Mouse (Mus musculus) kidney, embryonic 16.5 days (tissue): Measurements from ENCODE around the gene Zfand6. TPM values are rescaled to one million over a fixed set of nuclear protein-coding genes. Genes with fewer than 3 reads are reported as not detected.

ENCODE experiments used
- ATAC-seq: fragments of 200-750 bp; cut with Nextera tagmentation; 2 replicates; pipeline ENCODE4 v1.8.0; 2017; ENCODE audit warnings: moderate TSS enrichment; ENCODE audit not compliant: low FRiP score, low TSS enrichment
- H3K27ac ChIP-seq: fragments of 300-500 bp; sonication (generic); 2 replicates; pipeline ENCODE4 v1.5.1; 2014; ENCODE audit warnings: low read length
- H3K27me3 ChIP-seq: fragments of 300-500 bp; sonication (generic); 2 replicates; pipeline ENCODE4 v1.6.1; 2014; ENCODE audit warnings: low read length, control low read depth, mixed read lengths; ENCODE audit not compliant: insufficient read depth
- H3K36me3 ChIP-seq: fragments of 300-500 bp; sonication (generic); 2 replicates; pipeline ENCODE4 v1.6.1; 2014; ENCODE audit warnings: low read length, control low read depth, mixed read lengths; ENCODE audit not compliant: insufficient read depth
- H3K4me1 ChIP-seq: fragments of 300-500 bp; sonication (generic); 2 replicates; pipeline ENCODE4 v1.6.1; 2014; ENCODE audit warnings: low read length, control low read depth, mixed read lengths; ENCODE audit not compliant: insufficient read depth
- H3K4me2 ChIP-seq: fragments of 300-500 bp; sonication (generic); replicated peaks from 2 replicates; pipeline ENCODE4 v1.6.1; 2014; ENCODE audit warnings: low read depth, low read length
- H3K4me3 ChIP-seq: fragments of 300-500 bp; sonication (generic); 2 replicates; pipeline ENCODE4 v1.5.1; 2014; ENCODE audit warnings: mild to moderate bottlenecking, low read length
- H3K9ac ChIP-seq: fragments of 300-500 bp; sonication (generic); replicated peaks from 2 replicates; pipeline ENCODE4 v1.6.1; 2014; ENCODE audit warnings: low read length
- H3K9me3 ChIP-seq: fragments of 300-500 bp; sonication (generic); 2 replicates; pipeline ENCODE4 v1.6.1; 2016; ENCODE audit warnings: low read length, control low read depth
- WGBS: fragments of 180-500 bp; shearing (Covaris S2); extraction: QIAGEN DNeasy Blood & Tissue Kit; methylation state at CpG from one replicate; pipeline ENCODE4 v1.1.7; 2014; 5-methylcytosine and 5-hydroxymethylcytosine counted together
- polyA plus RNA-seq: library from polyadenylated mRNA; unstranded; fragments of >200 nt; fragmentation: Nextera tagmentation; extraction: Ambion mirVana; gene quantifications from 2 replicates; pipeline ENCODE4 v1.2.1, GENCODE M21; 2015

Zfand6 gene
- 181 and 189 TPM in 2 replicates for polyA plus RNA-seq

DNA sequence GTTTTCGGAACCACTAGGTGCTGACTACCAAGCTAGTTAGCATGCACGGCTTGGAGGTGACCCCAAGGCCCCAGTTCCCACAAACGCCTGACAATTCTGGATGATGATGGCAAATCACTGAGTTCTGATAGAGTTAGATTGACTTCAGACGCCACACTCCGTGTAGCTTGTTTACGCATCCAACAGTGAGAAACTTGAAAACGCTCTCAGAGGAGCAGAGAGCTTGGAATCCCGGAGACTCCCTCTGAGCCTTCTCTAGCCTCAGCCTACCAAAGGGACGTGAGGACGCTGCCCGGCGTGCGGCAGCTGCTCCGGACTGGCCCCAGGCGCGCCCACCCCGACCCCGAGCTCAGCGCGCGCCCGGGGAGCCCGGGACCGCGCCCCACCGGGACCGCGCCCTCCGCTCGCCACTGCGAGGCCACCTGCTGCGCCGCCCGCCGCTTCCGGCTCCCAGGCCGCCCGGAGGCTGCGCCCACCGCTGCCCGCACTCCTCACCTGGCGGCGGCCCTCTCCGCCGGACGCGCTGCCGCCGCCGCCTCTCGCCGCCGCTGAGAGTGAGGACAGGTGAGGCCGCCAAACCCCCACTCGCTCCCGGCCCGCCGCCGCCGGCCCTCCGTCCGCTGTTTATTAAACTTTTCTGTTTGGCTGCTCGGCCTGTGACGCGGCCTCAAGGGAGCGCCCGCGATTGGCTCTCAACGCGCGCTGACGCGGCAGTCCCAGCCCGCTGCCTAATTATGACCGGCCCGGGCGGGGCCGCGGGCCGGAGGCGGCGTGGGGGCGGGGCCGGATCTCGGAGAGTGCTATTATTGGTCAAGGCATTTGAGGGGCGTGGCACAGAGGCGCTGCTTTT is at the start of gene Zfand6:
TSS of gene Zfand6 (minus strand) at position 709 of the 850 bp plus-strand sequence.
- no peaks in the 10 kb centered on the region for H3K27me3 ChIP-seq
- H3K4me1 ChIP-seq: peaks cover 12% of the 10 kb centered on the region; the same call in 1 of the 2 replicates
- no peaks in the 10 kb centered on the region for H3K9me3 ChIP-seq
- H3K4me3 ChIP-seq: peak within 1 kb of the TSS; percentile 78
- peak within 1 kb of the TSS; percentile 92 for H3K27ac ChIP-seq
- peak within 1 kb of the TSS; percentile 86 for H3K9ac ChIP-seq
- WGBS: under 1% methylated on average over 58 of the region's 87 CpGs
- H3K36me3 ChIP-seq: no peaks in the 10 kb centered on the region
- H3K4me2 ChIP-seq: peak within 1 kb of the TSS; percentile 81
- peak; percentile 99 for ATAC-seq

GRCm38 (mm10) chr7:84736803-84737202 is 47.0 kb upstream of the Zfand6 start:
- no peak overlapping the region for H3K9ac ChIP-seq
- 83% methylated on average over 2 of the region's 2 CpGs for WGBS
- no peaks in the 10 kb centered on the region for H3K27me3 ChIP-seq
- H3K4me3 ChIP-seq: no peak overlapping the region
- H3K36me3 ChIP-seq: no peaks in the 10 kb centered on the region
- no peaks in the 10 kb centered on the region for H3K9me3 ChIP-seq
- ATAC-seq: no peak
- no peak overlapping the region for H3K27ac ChIP-seq
- H3K4me2 ChIP-seq: no peak overlapping the region
- no peaks in the 10 kb centered on the region for H3K4me1 ChIP-seq

DNA sequence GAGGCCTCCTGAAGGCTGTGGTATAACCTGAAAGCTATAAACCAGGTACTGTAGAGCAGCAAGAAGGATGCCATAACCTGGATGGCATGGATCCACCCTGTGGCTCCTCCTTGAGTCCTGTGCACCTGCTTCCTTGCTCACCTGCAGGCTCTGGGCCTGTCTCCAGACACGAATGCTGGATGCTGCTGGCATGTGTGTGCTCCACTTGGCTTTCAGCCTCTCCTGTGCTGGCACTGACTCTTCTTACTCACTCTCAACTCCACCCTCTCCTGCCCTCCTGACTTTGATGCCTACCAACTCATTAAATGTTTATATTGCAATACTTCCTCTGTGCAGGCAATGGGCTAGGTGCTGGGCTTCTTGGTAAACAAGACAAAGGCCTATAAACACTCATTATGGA is 43.3 kb upstream of the Zfand6 start:
- WGBS: 65% methylated on average over 1 of the region's 1 CpGs
- no peaks in the 10 kb centered on the region for H3K27me3 ChIP-seq
- H3K4me2 ChIP-seq: no peak overlapping the region
- H3K9me3 ChIP-seq: no peaks in the 10 kb centered on the region
- no peaks in the 10 kb centered on the region for H3K36me3 ChIP-seq
- H3K4me1 ChIP-seq: no peaks in the 10 kb centered on the region
- H3K9ac ChIP-seq: no peak overlapping the region
- no peak overlapping the region for H3K4me3 ChIP-seq
- ATAC-seq: no peak
- no peak overlapping the region for H3K27ac ChIP-seq

- H3K36me3 ChIP-seq: no peaks in the 10 kb centered on the region
- H3K4me3 ChIP-seq: no peak overlapping the region
- no peak overlapping the region for H3K27ac ChIP-seq
- no peaks in the 10 kb centered on the region for H3K27me3 ChIP-seq
- no peak for ATAC-seq
- 95% methylated on average over 1 of the region's 1 CpGs for WGBS
- H3K4me1 ChIP-seq: no peaks in the 10 kb centered on the region
- H3K9ac ChIP-seq: no peak overlapping the region
- H3K4me2 ChIP-seq: no peak overlapping the region
- no peaks in the 10 kb centered on the region for H3K9me3 ChIP-seq
Measured at GRCm38 (mm10) chr7:84732052-84732451, 42.3 kb upstream of the Zfand6 start.

- H3K36me3 ChIP-seq: no peaks in the 10 kb centered on the region
- H3K27me3 ChIP-seq: no peaks in the 10 kb centered on the region
- H3K4me1 ChIP-seq: no peaks in the 10 kb centered on the region
- 53% methylated on average over 3 of the region's 3 CpGs for WGBS
- no peak overlapping the region for H3K27ac ChIP-seq
- H3K4me2 ChIP-seq: no peak overlapping the region
- no peak overlapping the region for H3K9ac ChIP-seq
- no peaks in the 10 kb centered on the region for H3K9me3 ChIP-seq
- ATAC-seq: no peak; the same call in 1 of the 2 replicates
- H3K4me3 ChIP-seq: no peak overlapping the region
Measured at GRCm38 (mm10) chr7:84731076-84731475, 41.3 kb upstream of the Zfand6 start.

- Histone ChIP-seq H3K4me1 (no peaks in the 10 kb centered on the region), H3K27me3 (no peaks in the 10 kb centered on the region), H3K27ac (no peak overlapping the region), H3K9me3 (no peaks in the 10 kb centered on the region), H3K4me3 (no peak overlapping the region), H3K36me3 (no peaks in the 10 kb centered on the region), H3K4me2 (no peak overlapping the region), H3K9ac (no peak overlapping the region)
- ATAC-seq: no peak; the same call in 1 of the 2 replicates
- WGBS: 70% methylated on average over 7 of the region's 7 CpGs
Measured at GRCm38 (mm10) chr7:84722804-84723459, 33.2 kb upstream of the Zfand6 start.

GRCm38 (mm10) chr7:84710287-84710958 is 20.7 kb upstream of the Zfand6 start:
- no peak for ATAC-seq
- Histone ChIP-seq H3K27me3 (no peaks in the 10 kb centered on the region), H3K4me1 (no peaks in the 10 kb centered on the region), H3K4me2 (no peak overlapping the region), H3K27ac (no peak overlapping the region), H3K36me3 (no peaks in the 10 kb centered on the region), H3K9ac (no peak overlapping the region), H3K9me3 (no peaks in the 10 kb centered on the region), H3K4me3 (no peak overlapping the region)

GRCm38 (mm10) chr7:84706877-84707276 is 17.1 kb upstream of the Zfand6 start:
- no peak for ATAC-seq
- WGBS: 82% methylated on average over 3 of the region's 3 CpGs

GRCm38 (mm10) chr7:84690101-84690509 is 346 bp upstream of the Zfand6 start:
- Histone ChIP-seq H3K27me3 (no peaks in the 10 kb centered on the region), H3K9me3 (no peaks in the 10 kb centered on the region), H3K27ac (no peak overlapping the region), H3K9ac (peak overlapping the region; percentile 65), H3K4me2 (peak overlapping the region; percentile 81), H3K36me3 (no peaks in the 10 kb centered on the region), H3K4me1 (peaks cover 12% of the 10 kb centered on the region; the same call in 1 of the 2 replicates), H3K4me3 (peak overlapping the region; percentile 78)
- ATAC-seq: no peak
- 3% methylated on average over 19 of the region's 19 CpGs for WGBS

More at GRCm38 (mm10) chr7:84706877-84707276, 17.1 kb upstream of the Zfand6 start:
- no peaks in the 10 kb centered on the region for H3K36me3 ChIP-seq
- no peaks in the 10 kb centered on the region for H3K9me3 ChIP-seq
- H3K4me2 ChIP-seq: no peak overlapping the region
- no peaks in the 10 kb centered on the region for H3K4me1 ChIP-seq
- no peak overlapping the region for H3K9ac ChIP-seq
- no peak overlapping the region for H3K4me3 ChIP-seq
- H3K27me3 ChIP-seq: no peaks in the 10 kb centered on the region
- H3K27ac ChIP-seq: no peak overlapping the region
